Mouse (Mus musculus) spleen, embryonic (tissue): ENCODE data around the gene Svep1.

Experiments
- CTCF ChIA-PET: fragments of 350-600 bp; sonication (Branson Sonifier 250); formaldehyde crosslinking; loops from one replicate; lab custom pipeline; 2022; lab: Charles Lee

Svep1 gene

GRCm38 (mm10) chr4:58206115-58206945, at the start of gene Svep1:
Gene Svep1 (minus strand): TSS chr4:58206859.
- CTCF ChIA-PET = no interaction called here

DNA sequence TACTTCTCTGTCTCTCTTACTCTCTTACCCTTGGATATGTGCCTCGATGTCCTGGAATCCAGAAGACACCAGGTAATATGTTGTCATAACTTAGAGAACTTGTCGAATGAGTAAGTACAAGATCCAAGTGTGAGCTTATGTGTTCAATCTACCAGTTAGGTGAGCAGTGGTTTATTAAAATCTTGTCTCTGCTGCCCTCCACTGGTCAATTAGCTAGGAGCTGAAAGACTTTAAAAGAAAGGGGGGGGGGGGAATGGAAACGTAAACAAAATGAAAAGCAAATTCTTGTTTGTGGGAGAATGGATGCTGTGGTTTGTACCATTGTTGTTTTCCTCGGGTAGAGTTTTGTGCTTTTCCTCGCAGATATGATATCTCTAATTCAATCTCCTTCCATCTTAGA, 46.8 kb upstream of the Svep1 start:
- CTCF ChIA-PET = no interaction called here

DNA sequence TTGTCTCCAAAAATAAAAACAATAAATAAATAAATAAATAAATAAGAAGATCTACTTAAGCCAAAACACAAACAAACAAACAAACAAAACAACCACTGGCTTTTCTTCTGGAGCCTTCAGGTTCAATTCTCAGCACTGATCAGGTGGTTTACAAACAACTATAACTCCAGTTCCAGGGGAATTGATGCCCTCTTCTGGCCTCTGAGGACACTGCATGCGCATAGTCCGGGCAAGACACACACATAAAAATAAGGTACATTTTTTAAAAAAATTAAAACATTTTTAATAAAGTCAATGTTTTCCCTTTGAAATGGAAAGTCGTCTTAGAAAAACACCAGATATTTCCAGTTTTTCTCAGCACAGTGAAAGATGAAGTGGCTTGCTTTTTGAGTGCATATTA, 45.7 kb upstream of the Svep1 start:
- CTCF ChIA-PET = no interaction called here

GRCm38 (mm10) chr4:58245544-58245943, 38.9 kb upstream of the Svep1 start:
- CTCF ChIA-PET = no interaction called here

DNA sequence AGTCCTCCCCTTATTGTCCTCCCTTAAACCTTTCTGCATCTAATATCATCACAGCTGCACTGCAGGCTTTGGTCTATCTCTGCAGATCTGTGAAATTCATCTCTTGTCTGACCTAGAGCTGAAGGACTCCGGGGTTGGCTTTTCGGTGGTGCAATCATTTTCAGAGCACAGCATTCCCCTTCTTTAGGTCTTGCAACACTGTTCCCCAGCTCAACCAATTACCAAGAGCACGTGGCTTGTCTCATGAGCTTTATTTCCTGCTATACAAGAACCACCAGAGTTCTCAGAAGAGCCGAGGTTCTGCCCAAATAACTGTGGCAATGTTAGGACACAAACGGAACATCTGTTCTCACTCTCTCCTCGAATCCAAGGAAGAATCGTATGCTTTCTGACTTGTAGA, 33.8 kb upstream of the Svep1 start:
- CTCF ChIA-PET = no interaction called here

DNA sequence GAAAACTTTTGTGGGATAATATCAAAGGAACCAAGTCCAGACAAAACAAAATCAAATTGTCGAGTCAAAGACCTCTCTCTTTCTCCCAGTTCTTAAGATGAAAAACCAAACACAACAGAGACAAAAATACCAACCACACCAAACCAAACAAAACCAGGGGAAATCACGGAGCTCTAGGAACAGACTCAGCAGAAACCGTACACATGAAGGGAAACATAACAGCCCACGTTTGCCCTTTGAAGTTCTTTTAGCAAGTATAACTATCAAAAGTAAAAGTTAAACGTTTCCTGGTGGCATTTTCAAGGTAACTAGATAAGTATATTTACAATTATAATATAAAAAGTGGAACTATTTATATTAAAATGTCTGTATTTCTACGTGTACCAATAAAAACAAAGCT, 29.2 kb upstream of the Svep1 start:
- CTCF ChIA-PET = no interaction called here

DNA sequence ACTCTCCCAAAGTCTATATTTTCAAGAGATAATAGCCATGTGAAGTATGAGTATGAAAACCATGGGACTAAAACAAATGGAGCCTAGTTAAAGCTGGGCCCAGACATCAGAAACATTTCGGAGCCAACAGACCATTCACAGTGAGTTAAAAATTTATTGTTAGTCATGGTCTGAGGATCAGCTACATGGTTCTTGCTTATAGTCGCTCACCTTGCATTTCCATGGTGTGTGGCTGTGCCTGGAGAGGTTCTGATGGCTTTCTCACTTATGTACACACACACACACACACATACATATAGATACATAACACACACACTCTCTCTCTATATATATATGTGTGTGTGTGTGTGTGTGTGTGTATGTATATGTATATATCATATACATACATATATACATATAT, 16.8 kb upstream of the Svep1 start:
- CTCF ChIA-PET = no interaction called here

- CTCF ChIA-PET = no interaction called here
These were observed 4.7 kb upstream of the Svep1 start for GRCm38 (mm10) chr4:58211374-58211773.

- CTCF ChIA-PET = no interaction called here
These were observed 4.0 kb upstream of the Svep1 start for GRCm38 (mm10) chr4:58210557-58211090.

- CTCF ChIA-PET = no interaction called here
These were observed 927 bp downstream of the Svep1 start for GRCm38 (mm10) chr4:58205750-58206114.

DNA sequence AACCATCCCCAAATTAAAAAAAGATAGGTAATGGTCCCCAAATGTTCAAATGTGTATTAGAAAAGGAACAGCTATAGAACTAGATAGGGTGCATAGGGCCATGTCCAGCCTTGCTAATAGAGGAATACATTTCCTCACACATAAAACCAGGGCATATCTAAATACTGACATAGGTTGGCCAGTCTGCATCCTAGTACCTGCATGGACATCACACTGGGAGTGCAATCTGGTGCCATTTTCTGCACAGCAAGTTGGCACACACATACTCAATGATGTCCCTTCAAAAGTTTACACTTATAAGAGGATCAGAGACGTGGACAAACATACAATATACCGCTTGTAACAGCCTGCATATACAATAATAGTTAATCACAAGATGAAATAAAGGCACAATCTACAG, 5.0 kb downstream of the Svep1 start:
- CTCF ChIA-PET = no interaction called here

- CTCF ChIA-PET = no interaction called here
These were observed 5.8 kb downstream of the Svep1 start for GRCm38 (mm10) chr4:58200826-58201225.

DNA sequence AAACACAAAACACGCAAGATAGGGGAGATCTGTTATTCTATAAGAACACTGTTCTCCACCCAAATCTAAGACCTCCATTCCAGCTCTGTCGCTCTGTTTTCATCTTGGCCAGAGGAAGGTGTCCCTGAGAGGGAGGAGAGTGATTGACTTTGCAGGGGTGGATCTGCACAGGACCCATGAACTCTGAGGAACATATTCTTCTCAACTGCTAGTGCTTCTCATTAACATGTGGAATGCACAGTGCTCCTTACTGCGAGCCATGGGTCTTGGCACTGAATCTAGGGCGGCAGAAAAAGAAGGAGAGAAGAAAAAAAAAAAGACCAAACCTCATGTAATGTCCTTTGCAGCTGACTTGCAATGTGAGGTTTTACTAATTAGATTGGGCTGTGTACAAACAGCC, 9.4 kb downstream of the Svep1 start:
- CTCF ChIA-PET = no interaction called here

DNA sequence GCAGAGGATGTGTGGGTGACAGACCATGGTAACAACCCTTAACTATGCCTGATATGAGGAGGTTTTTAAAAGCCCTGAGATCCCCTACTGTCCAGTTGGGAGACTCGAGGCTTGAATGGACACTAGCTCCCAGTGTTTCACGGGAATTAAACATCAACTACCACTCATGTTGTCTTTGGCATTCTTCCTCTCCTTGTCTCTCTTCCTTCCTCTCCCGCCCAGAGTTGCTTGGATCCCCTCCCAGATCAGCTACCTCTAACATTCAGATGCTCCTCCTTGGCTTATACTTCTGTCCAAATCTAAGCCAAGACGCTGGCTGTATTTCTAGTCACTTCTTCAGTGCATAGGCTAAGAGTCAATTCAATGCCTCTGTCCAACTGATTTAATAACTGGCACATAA, 9.9 kb downstream of the Svep1 start:
- CTCF ChIA-PET = no interaction called here

- CTCF ChIA-PET = no interaction called here
These were observed 10.7 kb downstream of the Svep1 start for GRCm38 (mm10) chr4:58195936-58196335.

GRCm38 (mm10) chr4:58189281-58189680, 17.4 kb downstream of the Svep1 start:
- CTCF ChIA-PET = no interaction called here

DNA sequence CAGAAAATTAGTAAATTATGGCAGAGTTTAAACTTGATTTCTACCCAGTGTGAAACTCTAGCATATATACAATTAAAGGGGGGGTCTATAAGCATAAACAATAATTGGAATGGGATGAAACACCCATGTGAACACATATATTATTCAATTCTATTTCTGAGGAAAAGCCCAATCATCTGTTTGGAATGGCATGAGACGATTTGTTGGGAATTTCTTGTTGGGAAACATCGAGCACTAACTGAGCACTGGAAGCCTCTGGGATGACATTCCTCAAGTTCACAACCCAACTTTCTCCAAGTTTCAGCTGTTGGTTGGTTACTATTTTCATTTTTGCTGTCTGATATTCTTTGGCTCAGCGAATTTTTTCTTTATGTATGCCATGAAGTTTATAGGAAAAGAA, 21.3 kb downstream of the Svep1 start:
- CTCF ChIA-PET = no interaction called here

GRCm38 (mm10) chr4:58184681-58185341, 21.8 kb downstream of the Svep1 start:
- CTCF ChIA-PET = no interaction called here

GRCm38 (mm10) chr4:58183897-58184296, 22.8 kb downstream of the Svep1 start:
- CTCF ChIA-PET = no interaction called here

DNA sequence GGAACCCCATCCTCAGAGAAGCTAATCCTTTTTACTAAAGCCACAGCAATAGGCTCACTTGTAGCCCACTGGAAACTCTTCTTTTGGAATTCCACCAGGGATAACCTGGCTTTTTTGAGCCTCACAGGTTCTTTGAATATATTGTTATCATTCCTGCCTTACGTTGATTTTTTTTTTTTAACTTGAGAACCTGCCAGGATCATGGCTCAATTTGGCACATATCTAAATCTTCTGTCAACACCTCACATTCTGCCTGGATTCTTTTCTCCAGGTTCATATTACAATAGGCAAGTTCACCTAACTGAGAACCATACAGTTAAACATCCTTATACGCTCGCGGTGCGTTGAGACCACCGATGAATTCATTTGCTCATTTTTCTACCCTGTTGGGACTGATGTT, 28.2 kb downstream of the Svep1 start:
- CTCF ChIA-PET = no interaction called here

GRCm38 (mm10) chr4:58177256-58177655, 29.4 kb downstream of the Svep1 start:
- CTCF ChIA-PET = no interaction called here

DNA sequence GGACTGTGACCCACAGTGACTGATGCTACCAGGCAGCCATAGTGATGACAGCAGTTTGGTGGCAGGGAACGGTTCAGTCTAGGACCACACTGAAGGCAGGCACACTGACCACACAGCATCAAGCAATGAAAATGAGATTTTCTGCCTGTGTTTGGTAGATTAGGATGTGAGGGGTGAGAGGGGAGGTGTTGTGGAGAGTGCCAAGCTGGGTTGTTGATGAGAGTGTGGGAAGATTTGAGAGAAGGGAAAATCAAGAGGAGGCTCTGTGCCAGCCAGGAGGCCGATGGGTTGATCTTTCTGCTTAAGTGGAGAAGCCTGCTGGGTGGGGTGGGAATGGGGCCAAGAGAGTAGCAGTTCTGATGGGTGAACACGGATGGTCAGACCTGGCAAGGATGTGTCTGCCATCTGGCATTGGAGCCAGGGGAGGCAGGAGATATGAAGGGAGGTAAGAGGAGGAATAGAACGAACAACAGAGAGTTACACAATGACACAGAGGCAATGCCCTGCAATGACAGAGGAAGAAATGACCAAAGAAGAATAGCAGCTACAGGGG, 32.1 kb downstream of the Svep1 start:
- CTCF ChIA-PET = no interaction called here

DNA sequence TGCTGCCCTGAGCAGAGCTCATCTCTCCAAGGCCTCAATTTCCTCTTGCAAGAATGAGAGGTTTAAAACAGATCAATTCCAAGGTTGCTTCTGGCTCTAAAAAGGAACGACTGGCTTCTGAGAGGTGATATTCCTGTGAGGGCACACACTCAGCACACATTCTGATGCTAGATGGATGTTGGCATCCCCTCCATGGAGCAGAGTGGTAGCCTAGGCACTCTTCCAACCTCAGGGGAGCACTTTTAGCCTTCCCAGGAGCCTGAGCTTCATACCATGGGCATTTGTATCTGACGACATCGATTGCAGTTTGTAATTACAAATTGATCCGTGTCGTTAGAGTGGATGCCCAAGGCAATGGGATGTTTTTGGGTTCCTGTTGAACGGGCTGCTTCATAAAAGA, 33.3 kb downstream of the Svep1 start:
- CTCF ChIA-PET = no interaction called here
